Mouse (Mus musculus) layer of hippocampus, adult 18-20 months (tissue): ENCODE measurements around the gene Pus3. TPM values are rescaled to one million over a fixed set of nuclear protein-coding genes. Genes with fewer than 3 reads are reported as not detected.
A peak's percentile ranks its signal among the peaks of the same experiment; 100 is the strongest.
"Not testable (repeated sequence)": the region's sequence is repeated elsewhere in the genome, so short reads cannot be mapped to it uniquely, and the experiment has no call there.

Source experiments
- DNase-seq, 2 experiments: peaks; one replicate each; pipeline ENCODE4 v3.0.0; 2022; ENCODE audit warnings: low spot score in 2 of 2
- total RNA-seq, 2 experiments: library from RNA; stranded (reverse); gene quantifications; 2 replicates each; pipeline ENCODE4 v1.2.3; 2021

The Pus3 gene
- total RNA-seq, 2 experiments from 2014 or later: 11.3 to 12.1 TPM

DNA sequence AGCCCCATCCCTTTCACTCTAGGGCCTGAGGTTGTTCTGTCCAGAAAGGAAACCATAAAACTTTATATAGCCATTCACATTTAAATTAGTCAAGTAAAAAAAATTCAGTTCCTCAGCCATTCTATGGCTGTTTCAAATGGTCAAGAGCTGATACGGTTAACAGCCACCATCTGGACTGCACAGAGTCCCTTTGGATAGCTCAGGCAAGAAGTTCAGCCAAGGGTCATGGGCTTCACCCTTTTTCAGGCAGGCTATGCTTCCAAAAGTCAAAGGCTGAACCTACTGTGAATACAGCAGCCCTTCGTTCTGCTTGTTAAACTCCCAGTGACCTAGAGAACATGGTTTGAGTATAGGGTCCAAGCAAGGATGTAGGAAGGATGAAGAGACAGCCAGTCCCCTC is 13.7 kb upstream of the Pus3 start:
- no peak for DNase-seq

DNA sequence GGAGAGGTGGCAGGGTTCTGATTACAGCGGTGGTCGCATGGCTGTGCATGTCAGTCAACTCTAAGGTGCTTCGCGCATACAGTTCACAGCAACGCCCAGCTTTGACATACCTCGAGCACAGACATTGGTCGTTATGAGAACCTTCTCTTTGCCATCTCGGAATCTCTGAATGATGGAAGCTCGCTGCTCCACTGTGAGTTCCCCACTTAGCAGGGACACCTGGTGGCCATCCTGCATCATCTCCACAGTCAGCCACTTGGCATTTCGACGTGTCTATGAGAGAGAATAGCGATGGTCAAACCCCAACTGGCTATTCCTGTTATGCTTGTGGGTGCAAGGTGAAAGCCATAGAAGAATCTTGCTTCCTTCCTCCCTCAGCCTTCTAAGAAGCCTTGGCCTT is 12.7 kb upstream of the Pus3 start:
- no peak for DNase-seq

DNA sequence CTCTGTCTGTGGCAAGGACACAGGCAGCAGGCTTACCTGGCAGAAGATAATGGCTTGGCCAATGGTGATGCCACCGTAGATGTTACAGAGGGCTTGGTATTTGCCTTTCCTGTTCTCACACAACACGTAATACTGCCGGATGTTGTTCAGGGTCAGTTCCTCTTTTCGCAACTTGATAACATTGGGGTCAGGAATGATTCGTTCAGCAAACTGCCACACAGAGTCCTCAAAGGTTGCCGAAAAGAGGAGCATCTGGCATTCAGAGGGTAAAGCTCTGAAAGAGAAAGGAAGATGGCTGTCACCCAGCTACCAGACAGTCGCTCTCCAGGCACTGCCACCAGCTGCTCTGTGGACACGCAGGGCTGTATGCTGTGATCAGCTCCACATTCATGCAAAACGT is 11.7 kb upstream of the Pus3 start:
- no peak for DNase-seq

DNA sequence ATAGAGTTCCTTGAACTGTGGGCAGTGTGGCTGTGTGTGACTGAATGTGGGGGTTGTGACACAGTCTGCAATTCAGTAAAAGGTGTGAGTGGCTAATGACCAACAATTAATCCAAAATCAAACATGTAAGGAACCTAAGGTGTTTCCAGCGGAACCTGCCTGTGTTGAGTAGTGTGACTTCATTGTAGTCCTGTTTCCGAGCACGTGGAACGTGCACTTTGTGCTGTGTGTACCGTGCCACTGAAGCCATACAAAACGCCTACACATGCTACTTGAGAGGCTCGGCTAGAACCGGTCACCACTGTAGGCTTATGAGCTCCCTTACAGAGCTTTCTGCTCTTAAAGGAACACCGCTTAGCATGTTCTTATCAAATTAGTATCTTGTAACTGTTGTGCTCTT is 9.9 kb upstream of the Pus3 start:
- DNase-seq: no peak

DNA sequence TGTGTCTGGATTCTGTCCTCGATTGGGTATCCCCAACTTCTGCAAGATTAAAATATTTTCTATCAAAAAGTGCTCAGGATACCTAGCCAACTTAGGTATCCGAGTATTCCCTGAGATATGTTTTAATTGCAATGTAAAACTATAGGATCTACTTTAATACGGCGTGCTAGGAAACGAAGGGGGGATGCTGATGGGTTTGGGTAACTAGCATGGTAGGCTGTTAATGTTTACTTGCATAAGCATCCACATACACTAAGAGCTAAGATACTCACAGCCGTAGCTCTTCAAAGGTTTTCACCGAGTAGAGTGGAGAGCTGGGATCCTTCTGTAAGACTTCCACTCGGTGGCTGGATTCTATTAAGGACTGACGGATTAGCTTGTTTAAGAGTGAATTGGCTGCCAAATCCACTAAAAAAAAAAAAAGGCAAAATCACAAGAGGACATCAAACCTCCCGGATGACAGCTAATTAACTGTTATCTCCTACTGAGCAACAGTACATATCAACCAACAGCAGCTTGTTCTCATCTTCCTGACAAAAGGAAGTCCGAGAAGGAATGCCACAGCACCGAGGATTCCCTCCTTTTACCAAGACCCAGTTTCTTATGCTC is 1.8 kb upstream of the Pus3 start:
- DNase-seq: no peak

DNA sequence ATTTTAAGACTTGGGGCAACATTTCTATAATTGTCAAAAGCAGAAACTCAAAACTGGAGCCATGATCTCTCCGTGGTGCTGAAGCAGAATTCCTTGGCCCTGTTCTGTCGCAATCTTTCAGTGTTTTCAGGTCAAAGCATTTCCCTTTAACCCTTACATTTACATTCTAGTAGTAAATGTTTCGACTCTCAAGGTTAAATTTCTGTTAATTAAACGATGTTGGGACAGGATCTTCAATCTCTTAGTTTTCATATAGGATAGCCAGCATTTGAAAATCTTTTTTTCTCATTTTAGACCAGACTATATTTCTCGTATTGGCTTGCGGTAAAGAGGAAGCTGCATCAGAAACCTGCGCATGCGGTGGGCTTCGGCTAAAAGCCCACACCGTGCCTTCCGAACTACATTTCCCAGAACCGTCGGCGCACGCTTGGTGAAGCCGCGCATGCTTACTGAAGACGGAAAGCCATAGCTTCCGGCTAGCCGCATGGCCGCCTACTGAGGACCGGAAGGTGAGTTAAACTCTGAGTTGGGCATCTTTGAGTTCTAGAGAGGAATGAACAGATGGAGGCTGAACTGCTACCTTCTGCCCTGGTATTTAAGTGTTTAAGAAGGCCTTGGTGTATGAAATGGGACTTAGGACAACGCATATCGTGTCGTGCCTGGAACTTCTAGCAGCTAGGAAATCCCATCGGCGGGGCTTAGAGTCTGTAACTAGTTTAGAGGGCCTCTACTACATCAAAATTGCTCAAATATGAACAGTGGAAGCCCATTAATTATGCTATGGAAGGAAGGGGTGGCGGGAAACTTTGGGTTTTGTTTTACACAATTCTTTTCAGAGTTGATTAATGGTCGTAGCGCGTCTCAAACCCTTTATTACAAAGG is 855 bp downstream of the Pus3 start:
- peak; percentile 79 to 93 for DNase-seq

DNA sequence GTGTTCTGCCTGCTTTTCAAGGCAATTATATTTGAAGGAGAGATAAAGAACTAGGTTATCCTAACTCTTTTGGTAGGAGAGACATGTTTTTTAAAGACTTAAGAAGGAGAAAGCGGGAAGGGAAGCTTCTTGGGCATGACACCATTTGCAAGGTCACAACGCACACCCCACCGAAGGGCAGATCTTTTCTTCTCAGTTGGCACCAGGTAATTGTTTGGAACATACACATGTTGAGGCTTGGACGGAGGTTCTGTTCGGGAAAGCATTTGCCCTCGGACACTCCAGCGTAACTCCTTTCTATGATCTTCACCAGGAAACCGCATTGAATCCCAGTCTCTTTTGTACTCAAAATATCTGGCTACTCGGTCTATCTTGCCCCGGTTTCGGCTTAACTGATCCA is 2.7 kb downstream of the Pus3 start:
- DNase-seq: no peak

DNA sequence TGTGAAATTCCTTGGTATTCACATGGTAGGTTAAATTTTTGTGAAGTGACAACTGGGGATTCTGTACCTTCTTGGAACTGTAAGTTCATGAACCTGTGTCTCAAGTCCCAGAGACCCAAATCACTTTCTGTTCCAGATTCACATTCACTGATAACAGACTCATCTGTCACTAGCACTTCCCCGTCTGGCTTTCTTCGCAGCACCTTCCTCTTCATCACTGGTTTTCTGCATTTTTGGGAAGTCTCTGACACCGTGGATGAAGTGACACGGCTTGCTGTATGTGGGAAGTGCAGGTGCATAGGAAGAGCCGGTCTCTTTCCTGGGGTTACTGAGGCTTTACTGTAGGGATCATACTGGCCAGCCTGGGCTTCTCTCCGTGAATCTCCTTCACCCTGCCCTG is 3.2 kb downstream of the Pus3 start:
- DNase-seq: no peak

DNA sequence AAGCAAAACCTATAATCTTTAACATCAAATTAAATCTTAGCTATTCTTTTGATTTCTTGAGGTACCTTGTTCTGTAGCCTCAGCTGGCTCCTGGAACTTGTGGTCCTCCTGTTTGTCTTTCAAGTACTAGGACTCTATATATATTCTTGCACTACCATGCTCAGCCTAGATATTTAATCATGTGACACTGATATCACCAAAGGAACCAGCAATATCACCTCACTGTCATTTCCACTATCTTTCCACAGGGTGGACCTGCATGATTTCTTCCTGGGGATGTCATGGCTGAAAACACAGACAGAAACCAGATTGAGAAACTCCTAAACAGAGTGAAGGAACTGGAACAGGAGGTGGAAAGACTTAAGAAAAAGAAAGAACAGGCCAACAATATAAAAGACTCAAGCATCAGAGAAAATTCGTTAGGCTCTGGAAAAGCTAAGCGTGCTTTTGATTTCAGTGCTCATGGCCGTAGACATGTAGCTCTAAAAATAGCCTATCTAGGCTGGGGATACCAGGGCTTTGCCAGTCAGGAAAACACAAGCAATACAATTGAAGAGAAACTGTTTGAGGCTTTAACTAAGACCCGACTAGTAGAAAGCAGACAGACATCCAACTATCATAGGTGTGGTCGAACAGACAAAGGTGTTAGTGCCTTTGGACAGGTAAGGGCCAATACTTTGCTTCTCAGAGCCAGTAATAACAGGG is 6.3 kb downstream of the Pus3 start:
- DNase-seq: no peak

DNA sequence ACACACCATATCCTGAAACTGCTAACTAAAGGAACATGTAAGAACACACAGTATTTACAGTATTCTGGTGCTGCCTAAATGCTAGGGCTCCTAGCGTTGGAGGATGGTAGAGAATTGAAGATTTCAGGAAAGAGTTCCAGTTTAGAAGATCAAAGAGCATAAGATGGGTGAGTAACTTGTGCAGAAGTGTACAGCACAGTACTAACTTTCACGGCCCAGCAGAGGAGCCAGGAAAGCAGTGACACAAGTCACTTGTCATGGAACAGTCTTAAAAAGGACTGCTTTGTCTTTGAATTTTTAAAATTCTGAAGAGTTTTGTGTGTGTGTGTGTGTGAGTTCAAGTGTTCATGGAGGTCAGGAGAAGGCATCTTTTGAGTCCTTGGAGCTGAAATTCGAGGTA is 9.6 kb downstream of the Pus3 start:
- DNase-seq: no peak

DNA sequence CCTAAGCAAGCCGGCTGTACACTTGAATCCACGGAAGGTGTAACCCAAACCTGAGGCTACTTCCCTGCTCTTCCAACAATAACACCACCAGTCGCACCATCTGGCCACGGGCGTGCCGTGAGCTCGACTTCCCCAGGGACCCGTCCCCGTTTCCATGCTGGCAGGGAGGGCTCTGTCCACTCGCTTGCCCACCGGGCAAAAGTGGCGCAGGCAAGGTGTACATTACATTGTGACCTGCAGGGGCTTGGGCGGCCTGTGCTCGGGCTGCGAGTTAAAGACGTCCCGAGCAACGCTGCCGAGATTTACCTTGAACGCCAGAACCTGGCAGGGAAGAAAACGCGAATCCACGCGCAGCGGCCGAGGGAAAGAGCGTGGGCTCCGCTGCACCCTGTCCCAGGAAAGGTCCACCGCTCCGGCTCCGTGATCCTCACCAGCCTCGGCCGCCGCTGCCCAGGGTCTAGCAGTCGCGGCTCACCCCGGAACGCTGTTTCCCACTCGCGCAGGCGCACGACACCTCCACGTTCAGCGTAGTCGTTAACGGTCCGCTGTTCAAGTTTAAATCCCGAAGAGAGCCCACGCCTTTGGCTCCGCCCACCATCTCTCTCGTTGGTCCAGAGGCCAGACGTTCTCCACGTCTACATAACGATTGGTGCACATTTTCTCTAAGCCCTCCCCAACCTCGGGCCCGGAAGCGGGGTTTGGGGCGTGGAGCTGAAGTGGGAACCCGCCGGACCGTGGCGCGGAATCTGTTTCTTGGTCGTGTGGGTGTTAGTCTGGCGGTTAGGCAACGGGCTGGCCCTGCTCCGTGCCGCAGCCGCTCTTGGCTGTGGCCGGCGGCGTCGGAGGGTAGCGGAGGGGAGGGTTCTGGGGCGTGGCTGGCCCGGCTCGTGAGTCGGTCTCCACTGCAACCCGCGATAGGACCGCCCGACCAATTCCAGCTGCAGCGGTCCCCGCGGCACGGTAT is 11.5 kb downstream of the Pus3 start, which contains the start of the genes Pate2 and Hyls1:
TSS of gene Pate2 (plus strand) at position 714 of the 964 bp plus-strand sequence.
TSS of gene Hyls1 (minus strand) at position 828 of the 964 bp plus-strand sequence.
- DNase-seq: peak; percentile 90 to 96

DNA sequence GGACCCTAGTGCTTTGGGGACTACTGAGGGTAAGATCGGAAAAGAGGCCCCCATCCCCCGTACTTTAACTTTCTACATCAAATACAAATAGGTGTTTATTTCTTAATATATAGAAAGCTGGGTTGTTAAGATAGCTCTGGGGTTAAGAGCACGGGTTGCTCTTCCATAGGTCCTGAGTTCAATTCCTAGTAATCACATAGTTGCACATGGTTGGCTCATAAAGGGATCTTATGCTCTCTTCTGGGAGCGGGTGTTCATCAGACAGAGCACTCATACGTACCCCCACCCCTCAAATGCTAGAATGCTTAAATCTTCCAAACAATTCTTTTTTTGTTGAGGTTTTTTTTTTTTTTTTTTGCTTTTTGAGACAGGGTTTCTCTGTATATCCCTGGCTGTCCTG is 12.3 kb downstream of the Pus3 start:
- DNase-seq: no peak

DNA sequence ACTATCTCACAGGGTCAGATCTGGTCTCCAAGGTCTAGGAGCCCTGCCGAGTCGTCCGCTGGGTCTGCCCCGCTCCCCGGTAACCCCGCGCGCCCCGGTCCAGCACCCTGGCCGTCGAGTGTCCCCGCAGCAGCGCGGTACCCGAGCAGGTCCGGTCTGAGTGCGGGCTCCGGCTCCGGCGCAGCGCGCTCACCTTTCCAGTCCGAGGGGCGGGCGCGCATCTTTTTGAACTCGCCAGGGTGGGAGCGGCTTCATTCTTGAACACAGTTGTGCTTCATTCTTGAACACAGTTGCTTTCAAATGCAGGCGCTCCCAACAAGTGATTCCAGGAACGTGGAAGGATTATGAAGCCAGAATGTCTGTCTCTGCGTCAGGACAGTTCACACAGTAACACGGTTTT is 16.0 kb downstream of the Pus3 start:
- DNase-seq: no peak

DNA sequence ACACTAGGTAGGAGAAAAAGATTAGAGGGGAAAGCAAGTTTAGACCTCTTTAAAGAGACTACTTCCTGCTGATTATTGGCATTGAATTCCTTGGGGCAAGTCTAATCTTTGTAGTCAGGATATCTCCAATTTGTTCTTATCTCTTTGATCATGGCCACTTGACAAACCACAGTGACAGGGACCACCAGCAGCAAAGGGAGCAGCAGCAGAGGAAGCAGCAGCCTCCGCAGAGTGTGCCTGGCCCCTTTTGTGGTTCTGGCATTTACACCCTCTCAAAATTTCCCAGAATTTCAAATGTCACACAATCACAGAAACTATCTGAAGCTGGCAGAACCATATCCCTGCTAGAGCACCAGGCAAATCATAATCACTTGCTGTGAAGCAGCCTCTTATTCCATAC is 29.3 kb downstream of the Pus3 start:
- DNase-seq: no peak

DNA sequence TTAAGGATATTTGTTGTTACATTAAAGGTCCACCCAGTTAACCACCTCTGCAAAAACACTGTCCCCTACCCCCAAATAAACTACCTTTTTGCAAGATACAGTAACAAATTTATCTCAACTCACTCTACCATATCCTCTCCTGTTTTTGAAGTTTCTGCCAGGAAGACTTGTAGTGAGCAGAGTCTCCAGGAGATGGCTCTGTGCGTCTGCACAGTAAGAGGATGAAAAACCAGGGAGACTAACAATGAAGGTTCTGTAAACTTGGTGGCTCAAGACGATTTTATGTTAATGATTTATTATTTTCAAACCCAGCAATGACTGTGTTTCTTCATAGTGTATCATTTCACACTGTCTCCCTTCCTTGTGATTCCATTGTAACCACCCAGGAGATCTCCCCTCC is 34.5 kb downstream of the Pus3 start:
- peak; percentile 28 to 64 for DNase-seq

DNA sequence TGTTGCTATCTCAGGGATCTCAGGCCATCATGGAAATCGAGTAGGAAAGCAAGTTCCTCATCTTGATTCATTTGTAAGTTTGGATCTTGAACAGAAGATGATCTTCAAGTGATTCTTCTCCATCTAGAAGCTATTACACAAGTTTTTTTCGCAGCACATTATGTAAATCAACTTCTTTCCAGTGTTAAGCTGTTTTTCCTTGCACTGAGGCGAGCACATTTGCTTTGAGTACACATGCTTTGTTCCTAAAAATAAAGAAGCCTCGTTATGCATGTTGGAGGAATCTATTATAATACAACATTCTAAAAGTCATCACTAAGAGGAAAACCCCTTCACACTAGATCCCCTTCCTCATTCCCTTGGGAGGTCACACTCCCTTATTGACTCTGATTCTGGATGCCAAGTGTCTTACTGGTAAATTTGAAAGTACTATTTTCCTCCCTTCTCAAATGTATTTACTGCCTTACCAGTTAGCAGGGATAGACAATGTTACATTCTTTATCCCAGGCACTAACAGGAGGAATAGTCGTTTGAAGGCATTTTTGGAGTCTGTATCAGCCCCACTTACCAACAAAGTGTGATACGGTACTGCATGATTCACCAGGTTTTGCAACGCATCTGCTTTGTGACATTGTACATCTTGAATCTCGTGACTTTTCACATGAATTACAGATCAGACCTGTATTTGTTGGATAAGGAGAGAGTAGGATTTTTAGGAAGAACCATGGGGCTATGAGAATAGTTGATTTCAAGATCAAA is 49.4 kb downstream of the Pus3 start:
- peak in 1 of 2 experiments; percentile 35 for DNase-seq

DNA sequence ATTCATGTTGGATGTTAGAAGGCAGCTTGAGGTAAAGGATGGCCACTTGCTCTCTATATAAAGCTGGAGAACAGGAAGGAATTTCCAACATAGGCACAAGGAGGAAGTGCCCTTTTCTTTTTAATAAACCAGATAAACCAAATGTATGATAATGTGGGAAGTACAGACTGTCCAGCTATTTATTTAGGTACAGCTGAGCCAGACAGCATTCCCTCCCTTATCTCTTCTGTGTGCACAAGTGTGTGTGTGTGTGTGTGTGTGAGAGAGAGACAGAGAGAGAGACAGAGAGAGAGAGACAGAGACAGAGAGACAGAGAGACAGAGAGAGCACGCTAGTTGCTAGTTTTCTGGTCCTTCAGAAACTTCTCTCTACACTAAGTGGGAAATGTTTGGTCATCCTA is 53.4 kb downstream of the Pus3 start, which contains the start of gene Pate4:
TSS of gene Pate4 (minus strand) at position 101 of the 400 bp plus-strand sequence.
- DNase-seq: no peak

DNA sequence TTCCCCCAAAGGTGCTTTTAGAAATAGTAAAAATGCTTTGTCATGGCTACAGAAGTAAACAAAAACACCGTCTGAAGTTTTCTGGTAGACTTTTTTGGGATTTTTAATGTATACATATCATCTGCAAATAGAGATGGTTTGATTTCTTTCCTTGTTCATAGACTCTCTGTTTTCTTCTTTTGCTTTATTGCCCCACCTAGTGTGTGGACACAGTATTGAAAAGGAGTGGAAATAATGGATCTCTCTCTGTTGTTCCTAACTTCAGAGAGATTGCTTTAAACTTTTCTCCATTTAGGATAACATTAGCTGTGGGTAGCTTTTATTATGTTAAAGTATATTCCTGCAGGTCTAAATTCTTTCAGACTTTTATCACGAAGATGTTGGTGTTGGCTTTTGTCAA is 55.6 kb downstream of the Pus3 start:
- DNase-seq: no peak

DNA sequence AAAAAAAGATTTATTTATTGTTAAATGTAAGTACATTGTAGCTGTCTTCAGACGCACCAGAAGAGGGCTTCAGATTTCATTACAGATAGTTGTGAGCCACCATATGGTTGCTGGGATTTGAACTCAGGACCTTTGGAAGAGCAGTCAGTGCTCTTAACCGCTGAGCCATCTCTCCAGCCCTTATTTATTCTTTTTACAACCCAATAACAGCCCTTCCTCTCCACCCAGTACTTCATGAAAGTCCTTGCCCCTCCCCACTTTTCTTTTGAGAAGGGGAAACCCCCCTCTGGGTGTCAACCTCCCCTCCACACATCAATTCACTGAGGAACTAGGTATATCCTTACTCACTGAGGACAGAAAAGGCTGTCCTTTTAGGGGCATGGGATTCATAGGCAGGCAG is 58.4 kb downstream of the Pus3 start:
- DNase-seq: not testable (repeated sequence)
